Mouse (Mus musculus) thymus, adult 2 months (tissue): ENCODE results near the gene Unc80. TPM values are rescaled to one million over a fixed set of nuclear protein-coding genes. Genes with fewer than 3 reads are reported as not detected.

Experiments used
- DNase-seq: peaks from one replicate; pipeline ENCODE4 v3.0.0; 2021
- H3K27ac ChIP-seq: fragments of 200-500 bp; 2 replicates; pipeline ENCODE4 v1.5.1; 2012; ENCODE audit warnings: low read length, control low read depth; ENCODE audit not compliant: control insufficient read depth, insufficient read depth
- H3K27me3 ChIP-seq: fragments of 200-500 bp; 2 replicates; pipeline ENCODE4 v1.6.1; 2012; ENCODE audit warnings: mild to moderate bottlenecking, low read length, moderate library complexity, mixed read lengths; ENCODE audit not compliant: control insufficient read depth, insufficient read depth
- H3K36me3 ChIP-seq: fragments of 200-500 bp; 2 replicates; pipeline ENCODE4 v1.6.1; 2012; ENCODE audit warnings: mild to moderate bottlenecking, low read length, moderate library complexity; ENCODE audit not compliant: control insufficient read depth, insufficient read depth
- H3K4me1 ChIP-seq: fragments of 200-500 bp; replicated peaks from 2 replicates; pipeline ENCODE4 v1.6.1; 2012; ENCODE audit warnings: low read length; ENCODE audit not compliant: control insufficient read depth, insufficient read depth
- H3K4me3 ChIP-seq: fragments of 200-500 bp; 2 replicates; pipeline ENCODE4 v1.5.1; 2012; ENCODE audit warnings: mild to moderate bottlenecking, low read length, control low read depth, moderate library complexity; ENCODE audit not compliant: control insufficient read depth, insufficient read depth
- CTCF ChIP-seq: fragments of 200-500 bp; IDR thresholded peaks from 2 replicates; pipeline ENCODE4 v1.5.1; 2012; ENCODE audit warnings: mild to moderate bottlenecking, control low read depth, low read length, moderate library complexity, borderline replicate concordance; ENCODE audit not compliant: control insufficient read depth, poor library complexity, insufficient read depth; ENCODE audit errors: extremely low read depth
- POLR2A ChIP-seq: fragments of 200-500 bp; IDR thresholded peaks from 2 replicates; pipeline ENCODE4 v1.6.1; 2012; ENCODE audit warnings: mild to moderate bottlenecking, low read length, control low read depth, moderate library complexity; ENCODE audit not compliant: control insufficient read depth, poor library complexity, insufficient read depth; ENCODE audit errors: extremely low read depth
- WGBS: fragments of 180-500 bp; shearing (Covaris S2); methylation state at CpG from one replicate; pipeline ENCODE4 v1.1.7; 2018; 5-methylcytosine and 5-hydroxymethylcytosine counted together
- polyA plus RNA-seq: library from polyadenylated mRNA; depleted of rRNA; stranded (reverse); fragments of >200 nt; gene quantifications from 2 replicates; pipeline ENCODE4 v1.2.3, GENCODE M21; 2012

Unc80 gene
- polyA plus RNA-seq, 1 experiment = 0.07 TPM

- WGBS = 92% methylated on average over 3 of the region's 3 CpGs
- H3K4me1 ChIP-seq = no peaks in the 10 kb centered on the region
- H3K36me3 ChIP-seq = no peaks in the 10 kb centered on the region
- H3K27ac ChIP-seq = no peak overlapping the region
- TF ChIP-seq POLR2A (no peak), CTCF (no peak)
- no peak overlapping the region for H3K4me3 ChIP-seq
- DNase-seq = no peak
- H3K27me3 ChIP-seq = no peaks in the 10 kb centered on the region
Observed at GRCm38 (mm10) chr1:66495310-66496012, 27.3 kb downstream of the Unc80 start.

GRCm38 (mm10) chr1:66550812-66551211, 82.6 kb downstream of the Unc80 start:
- Histone ChIP-seq H3K27ac (no peak overlapping the region), H3K27me3 (no peaks in the 10 kb centered on the region), H3K4me3 (no peak overlapping the region), H3K4me1 (no peaks in the 10 kb centered on the region; the same call in 1 of the 2 replicates), H3K36me3 (no peaks in the 10 kb centered on the region)
- 90% methylated on average over 3 of the region's 3 CpGs for WGBS
- no peak for DNase-seq
- TF ChIP-seq POLR2A (no peak), CTCF (no peak)

- DNase-seq = no peak
- Histone ChIP-seq H3K36me3 (no peaks in the 10 kb centered on the region), H3K4me3 (no peak overlapping the region), H3K4me1 (no peaks in the 10 kb centered on the region; the same call in 1 of the 2 replicates), H3K27me3 (no peaks in the 10 kb centered on the region), H3K27ac (no peak overlapping the region; the same call in 1 of the 2 replicates)
- no peak for TF ChIP-seq CTCF
- TF ChIP-seq POLR2A = no peak
- WGBS = 27% methylated on average over 5 of the region's 5 CpGs
Observed at GRCm38 (mm10) chr1:66552396-66552966, 84.3 kb downstream of the Unc80 start.

- H3K27ac ChIP-seq = no peak overlapping the region
Observed at GRCm38 (mm10) chr1:66561636-66562270, 93.6 kb downstream of the Unc80 start.

GRCm38 (mm10) chr1:66562332-66562731, 94.2 kb downstream of the Unc80 start:
- no peaks in the 10 kb centered on the region for H3K4me1 ChIP-seq
- WGBS = 94% methylated on average over 2 of the region's 2 CpGs
- no peaks in the 10 kb centered on the region for H3K27me3 ChIP-seq
- H3K27ac ChIP-seq = no peak overlapping the region
- TF ChIP-seq POLR2A (no peak), CTCF (no peak)
- H3K36me3 ChIP-seq = no peaks in the 10 kb centered on the region
- H3K4me3 ChIP-seq = no peak overlapping the region
- DNase-seq = no peak

More at GRCm38 (mm10) chr1:66561636-66562270, 93.6 kb downstream of the Unc80 start:
- WGBS = 97% methylated on average over 1 of the region's 1 CpGs
- no peak for DNase-seq
- no peaks in the 10 kb centered on the region for H3K36me3 ChIP-seq
- TF ChIP-seq POLR2A (no peak), CTCF (no peak)
- no peak overlapping the region for H3K4me3 ChIP-seq
- H3K4me1 ChIP-seq = no peaks in the 10 kb centered on the region
- no peaks in the 10 kb centered on the region for H3K27me3 ChIP-seq

GRCm38 (mm10) chr1:66569736-66570135, 101.6 kb downstream of the Unc80 start:
- TF ChIP-seq CTCF = no peak
- TF ChIP-seq POLR2A = no peak
- no peak overlapping the region for H3K27ac ChIP-seq
- WGBS = 90% methylated on average over 13 of the region's 13 CpGs
- DNase-seq = no peak
- no peaks in the 10 kb centered on the region for H3K27me3 ChIP-seq
- H3K4me3 ChIP-seq = no peak overlapping the region
- no peaks in the 10 kb centered on the region for H3K4me1 ChIP-seq
- H3K36me3 ChIP-seq = no peaks in the 10 kb centered on the region
